18 mouse cellular contexts compared by ENCODE assay signal in genomic region chr4:120285223-120285622, GRCm38 (mm10). TPM values are rescaled to one million over a fixed set of nuclear protein-coding genes. Genes with fewer than 3 reads are reported as not detected.
DNase-seq lines count a peak whose midpoint lies in the region; ATAC-seq and TF ChIP-seq lines count a peak whose summit lies in the region.
"Had no signal": no experiment of that assay in that cellular context is flagged by ENCODE, and none has a peak within 500 bp of the region (broad histone marks: within the 10 kb centered on the region; RNA-seq: fewer than 3 reads in every experiment).

No protein-coding gene starts in this region.

- H3K9ac ChIP-seq in midbrain, embryonic 11.5 days (ENCODE audit: low read length) = no peak overlapping the region
- peak overlapping the region; percentile 96 for H3K9ac ChIP-seq in forebrain, embryonic 16.5 days (replicated peaks; ENCODE audit: low read depth, low read length)
- H3K9ac ChIP-seq in neural tube, embryonic 15.5 days (replicated peaks) = 0 out of 2 replicates have a peak overlapping the region, but pooled peaks have one; percentile 17
- H3K9ac ChIP-seq: liver, embryonic 12.5 days had no signal

- no peak for TF ChIP-seq POLR2A in cerebellum, adult 2 months (IDR thresholded peaks at IDR 0.05; ENCODE audit: borderline replicate concordance, insufficient read depth, low read length)

- no peak for ATAC-seq in midbrain, embryonic 11.5 days (ENCODE audit: low FRiP score)
- ATAC-seq in forebrain, embryonic 16.5 days = no peak
- no peak for ATAC-seq in neural tube, embryonic 15.5 days (ENCODE audit: low FRiP score)
- ATAC-seq: inflammation-experienced regulatory T-cells, adult 6 months; liver, embryonic 12.5 days; lung, postnatal 0 days had no signal

- TF ChIP-seq CTCF in cerebellum, adult 2 months (IDR thresholded peaks at IDR 0.05; ENCODE audit: borderline replicate concordance, insufficient read depth, low read depth, low read length) = no peak

- no peaks in the 10 kb centered on the region for H3K9me3 ChIP-seq in midbrain, embryonic 11.5 days (ENCODE audit: control insufficient read depth, low read length)
- H3K9me3 ChIP-seq in midbrain, embryonic 10.5 days (replicated peaks) = no peaks in the 10 kb centered on the region
- no peaks in the 10 kb centered on the region for H3K9me3 ChIP-seq in forebrain, embryonic 16.5 days (ENCODE audit: control insufficient read depth, low read length)
- no peaks in the 10 kb centered on the region for H3K9me3 ChIP-seq in limb, embryonic 10.5 days (replicated peaks)
- H3K9me3 ChIP-seq in neural tube, embryonic 15.5 days (replicated peaks) = no peaks in the 10 kb centered on the region
- H3K9me3 ChIP-seq: heart, embryonic 12.5 days; liver, embryonic 12.5 days had no signal

- no peaks in the 10 kb centered on the region for H3K36me3 ChIP-seq in midbrain, embryonic 11.5 days (ENCODE audit: control insufficient read depth, insufficient read depth, low read length)
- H3K36me3 ChIP-seq in midbrain, embryonic 10.5 days = no peaks in the 10 kb centered on the region
- H3K36me3 ChIP-seq in forebrain, embryonic 16.5 days (ENCODE audit: control insufficient read depth, insufficient read depth) = no peaks in the 10 kb centered on the region
- H3K36me3 ChIP-seq in limb, embryonic 10.5 days = no peaks in the 10 kb centered on the region
- H3K36me3 ChIP-seq in neural tube, embryonic 15.5 days = no peaks in the 10 kb centered on the region
- H3K36me3 ChIP-seq: heart, embryonic 12.5 days; liver, embryonic 12.5 days had no signal

- no peak overlapping the region for H3K4me2 ChIP-seq in midbrain, embryonic 11.5 days
- H3K4me2 ChIP-seq in forebrain, embryonic 16.5 days (ENCODE audit: low read length) = peak overlapping the region; percentile 88
- peak overlapping the region; percentile 98 for H3K4me2 ChIP-seq in neural tube, embryonic 15.5 days
- H3K4me2 ChIP-seq: liver, embryonic 12.5 days had no signal

- H3K4me3 ChIP-seq in midbrain, embryonic 11.5 days (ENCODE audit: low read depth, low read length) = no peak overlapping the region
- H3K4me3 ChIP-seq in midbrain, embryonic 10.5 days = no peak overlapping the region
- H3K4me3 ChIP-seq in forebrain, embryonic 16.5 days (replicated peaks; ENCODE audit: low read length) = peak overlapping the region; percentile 72
- H3K4me3 ChIP-seq in limb, embryonic 10.5 days = no peak overlapping the region
- H3K4me3 ChIP-seq in neural tube, embryonic 15.5 days (replicated peaks) = peak overlapping the region; percentile 82
- H3K4me3 ChIP-seq in cerebellum, adult 2 months (replicated peaks; ENCODE audit: insufficient read depth, low read depth, low read length) = no peak overlapping the region
- H3K4me3 ChIP-seq: heart, embryonic 12.5 days; liver, embryonic 12.5 days had no signal

- peak; percentile 67 for DNase-seq in midbrain, embryonic 11.5 days (ENCODE audit: low spot score, missing footprints)
- DNase-seq in midbrain, embryonic 10.5 days (ENCODE audit: low spot score) = no peak
- peak; percentile 29 for DNase-seq in limb, embryonic 10.5 days (ENCODE audit: low spot score)
- no peak for DNase-seq in c-Kit-positive CD71-positive TER-119-positive erythroid progenitor cells, embryonic 14.5 days (ENCODE audit: low spot score)
- DNase-seq in heart, adult 8-10 months (ENCODE audit: low spot score) = no peak
- DNase-seq in cerebellum, adult 2 months = no peak
- DNase-seq: cerebellum, adult 9-11 months; kidney, postnatal 36 days; retina, postnatal 1 day; spleen, adult 18-20 months; thymus, postnatal 36 days had no signal

- WGBS in midbrain, embryonic 11.5 days = 63% methylated on average over 3 of the region's 3 CpGs
- WGBS in midbrain, embryonic 10.5 days = 69% methylated on average over 3 of the region's 3 CpGs
- 52% methylated on average over 3 of the region's 3 CpGs for WGBS in forebrain, embryonic 16.5 days
- 60% methylated on average over 3 of the region's 3 CpGs for WGBS in limb, embryonic 10.5 days
- 70% methylated on average over 3 of the region's 3 CpGs for WGBS in neural tube, embryonic 15.5 days
- 83% methylated on average over 3 of the region's 3 CpGs for WGBS in cerebellum, adult 2 months

- peaks cover 57% of the 10 kb centered on the region for H3K27me3 ChIP-seq in midbrain, embryonic 11.5 days (ENCODE audit: control insufficient read depth, insufficient read depth, low read length)
- H3K27me3 ChIP-seq in midbrain, embryonic 10.5 days (ENCODE audit: low read depth, poor library complexity, severe bottlenecking) = peaks cover 94% of the 10 kb centered on the region
- H3K27me3 ChIP-seq in forebrain, embryonic 16.5 days (replicated peaks; ENCODE audit: control insufficient read depth, insufficient read depth, low read length) = no peaks in the 10 kb centered on the region
- peaks cover 98% of the 10 kb centered on the region for H3K27me3 ChIP-seq in limb, embryonic 10.5 days (ENCODE audit: low read depth, poor library complexity, severe bottlenecking)
- H3K27me3 ChIP-seq in neural tube, embryonic 15.5 days (replicated peaks) = peaks cover 21% of the 10 kb centered on the region
- H3K27me3 ChIP-seq in cerebellum, adult 2 months (ENCODE audit: control insufficient read depth, insufficient read depth, low read length) = no peaks in the 10 kb centered on the region; the same call in 1 of the 2 replicates

- H3K27ac ChIP-seq in midbrain, embryonic 11.5 days (ENCODE audit: low read depth, low read length) = no peak overlapping the region
- no peak overlapping the region for H3K27ac ChIP-seq in midbrain, embryonic 10.5 days (replicated peaks)
- peak overlapping the region; percentile 8; the same call in 1 of the 2 replicates for H3K27ac ChIP-seq in forebrain, embryonic 16.5 days (ENCODE audit: low read length)
- no peak overlapping the region for H3K27ac ChIP-seq in limb, embryonic 10.5 days
- H3K27ac ChIP-seq in neural tube, embryonic 15.5 days (replicated peaks) = no peak overlapping the region
- no peak overlapping the region for H3K27ac ChIP-seq in cerebellum, adult 2 months (ENCODE audit: insufficient read depth, low read length)
- H3K27ac ChIP-seq: liver, embryonic 12.5 days; stomach, postnatal 0 days had no signal

- peaks cover 22% of the 10 kb centered on the region for H3K4me1 ChIP-seq in midbrain, embryonic 11.5 days (ENCODE audit: control insufficient read depth, insufficient read depth, low read length)
- peaks cover 63% of the 10 kb centered on the region for H3K4me1 ChIP-seq in midbrain, embryonic 10.5 days
- peaks cover 60% of the 10 kb centered on the region for H3K4me1 ChIP-seq in forebrain, embryonic 16.5 days (replicated peaks; ENCODE audit: control insufficient read depth, insufficient read depth, low read length)
- peaks cover 46% of the 10 kb centered on the region for H3K4me1 ChIP-seq in limb, embryonic 10.5 days
- peaks cover 69% of the 10 kb centered on the region for H3K4me1 ChIP-seq in neural tube, embryonic 15.5 days
- H3K4me1 ChIP-seq in cerebellum, adult 2 months (ENCODE audit: control insufficient read depth, insufficient read depth, low read length) = peaks cover 6% of the 10 kb centered on the region

RNA-seq across cellular contexts. Expression of gene Foxo6, which starts 1.9 kb away (rescaled TPM):
- polyA plus RNA-seq in midbrain, embryonic 11.5 days (2014; fragmentation: Nextera tagmentation; extraction: Ambion mirVana) = 0.11 and 0.25 TPM in 2 replicates
- 0.07 TPM in 2 replicates for polyA plus RNA-seq in midbrain, embryonic 10.5 days (2016; fragmentation: Nextera tagmentation; extraction: Ambion mirVana)
- 3.6 and 3.7 TPM in 2 replicates for polyA plus RNA-seq in forebrain, embryonic 16.5 days (2015; fragmentation: Nextera tagmentation; extraction: Ambion mirVana)
- not detected in 2 replicates for polyA plus RNA-seq in limb, embryonic 10.5 days (2016; fragmentation: Nextera tagmentation; extraction: Ambion mirVana)
- polyA plus RNA-seq in neural tube, embryonic 15.5 days (2015; fragmentation: Nextera tagmentation; extraction: Ambion mirVana) = 0.63 and 1.0 TPM in 2 replicates
- 1 to 10 TPM; 2.3 to 6.3 (median 3.3) TPM for total RNA-seq in heart, adult 8-10 months (2022)
- 1.9 and 2.0 TPM in 2 replicates for polyA plus RNA-seq in cerebellum, adult 2 months (2012; rRNA removed)
- polyA plus RNA-seq: inflammation-experienced regulatory T-cells, adult 6 months; liver, embryonic 12.5 days had no signal

Comparison
In these comparisons a context has a peak if more than half of its experiments do, and no peak if none do; other contexts are left out.
1. DNase-seq: peak in midbrain, embryonic 11.5 days (single experiment) and limb, embryonic 10.5 days (single experiment); none in midbrain, embryonic 10.5 days (single experiment), c-Kit-positive CD71-positive TER-119-positive erythroid progenitor cells, embryonic 14.5 days (single experiment), heart, adult 8-10 months (single experiment) and cerebellum, adult 2 months (0 of 2).
2. H3K4me3 ChIP-seq: peak in forebrain, embryonic 16.5 days (single experiment) and neural tube, embryonic 15.5 days (single experiment); none in midbrain, embryonic 11.5 days (single experiment), midbrain, embryonic 10.5 days (single experiment), limb, embryonic 10.5 days (single experiment) and cerebellum, adult 2 months (single experiment).